Mouse (Mus musculus): ENCODE data around the gene Mdk. TPM values are rescaled to one million over a fixed set of nuclear protein-coding genes. Genes with fewer than 3 reads are reported as not detected.

Mdk gene
- total and polyA plus RNA-seq, 2 experiments from 2014 or later = 18.5 to 100 TPM

- DNase-seq (ENCODE audit: low spot score) (peak; percentile 73), ATAC-seq (ENCODE audit: insufficient read depth, low read depth) (peak; percentile 70)
- H3K36me3 ChIP-seq (replicated peaks; ENCODE audit: control insufficient read depth, insufficient read depth, low read length) = peaks cover 12% of the 10 kb centered on the region; the same call in 1 of the 2 replicates
- H3K4me2 ChIP-seq (ENCODE audit: low read depth, low read length) = peak overlapping the region; percentile 76
- no peak for TF ChIP-seq CTCF (IDR thresholded peaks at IDR 0.05; ENCODE audit: low read depth)
- no peak for TF ChIP-seq EP300 (IDR thresholded peaks at IDR 0.05; ENCODE audit: low read depth)
- H3K4me1 ChIP-seq (ENCODE audit: control insufficient read depth, insufficient read depth) = peaks cover 60% of the 10 kb centered on the region
- 33% methylated on average over 16 of the region's 17 CpGs for WGBS
- no peaks in the 10 kb centered on the region for H3K9me3 ChIP-seq (replicated peaks; ENCODE audit: control insufficient read depth, low read length)
- peak overlapping the region; percentile 99 for H3K27ac ChIP-seq (ENCODE audit: low read depth)
- peak overlapping the region; percentile 77 for H3K9ac ChIP-seq (replicated peaks; ENCODE audit: low read depth, low read length)
- peak overlapping the region; percentile 50 for H3K4me3 ChIP-seq (ENCODE audit: low read depth, low read length)
- H3K27me3 ChIP-seq (ENCODE audit: control insufficient read depth, insufficient read depth, low read length) = no peaks in the 10 kb centered on the region
Measured at GRCm38 (mm10) chr2:91949411-91950274, 17.5 kb upstream of the Mdk start.

GRCm38 (mm10) chr2:91948792-91949241, 16.7 kb upstream of the Mdk start:
- no peaks in the 10 kb centered on the region for H3K9me3 ChIP-seq (replicated peaks; ENCODE audit: control insufficient read depth, low read length)
- ATAC-seq (ENCODE audit: insufficient read depth, low read depth) = no peak
- no peak for DNase-seq (ENCODE audit: low spot score)
- H3K27ac ChIP-seq (ENCODE audit: low read depth) = peak overlapping the region; percentile 99
- WGBS = 33% methylated on average over 3 of the region's 3 CpGs
- H3K27me3 ChIP-seq (ENCODE audit: control insufficient read depth, insufficient read depth, low read length) = no peaks in the 10 kb centered on the region
- H3K4me2 ChIP-seq (ENCODE audit: low read depth, low read length) = peak overlapping the region; percentile 76
- peak overlapping the region; percentile 77 for H3K9ac ChIP-seq (replicated peaks; ENCODE audit: low read depth, low read length)
- H3K4me3 ChIP-seq (ENCODE audit: low read depth, low read length) = peak overlapping the region; percentile 50
- H3K36me3 ChIP-seq (replicated peaks; ENCODE audit: control insufficient read depth, insufficient read depth, low read length) = peaks cover 14% of the 10 kb centered on the region; the same call in 1 of the 2 replicates
- peaks cover 53% of the 10 kb centered on the region for H3K4me1 ChIP-seq (ENCODE audit: control insufficient read depth, insufficient read depth)
- no peak for TF ChIP-seq EP300 (IDR thresholded peaks at IDR 0.05; ENCODE audit: low read depth)
- TF ChIP-seq CTCF (IDR thresholded peaks at IDR 0.05; ENCODE audit: low read depth) = no peak

- H3K9ac ChIP-seq (replicated peaks; ENCODE audit: low read depth, low read length) = peak overlapping the region; percentile 44; the same call in 1 of the 2 replicates
- 54% methylated on average over 6 of the region's 6 CpGs for WGBS
Measured at GRCm38 (mm10) chr2:91948151-91948509, 16.0 kb upstream of the Mdk start.

GRCm38 (mm10) chr2:91947397-91948150, 15.5 kb upstream of the Mdk start:
- H3K9me3 ChIP-seq (replicated peaks; ENCODE audit: control insufficient read depth, low read length) = no peaks in the 10 kb centered on the region
- H3K4me3 ChIP-seq (ENCODE audit: low read depth, low read length) = peak overlapping the region; percentile 6; the same call in 1 of the 2 replicates
- peak; percentile 49 for DNase-seq (ENCODE audit: low spot score)
- H3K36me3 ChIP-seq (replicated peaks; ENCODE audit: control insufficient read depth, insufficient read depth, low read length) = peaks cover 24% of the 10 kb centered on the region
- peak overlapping the region; percentile 99 for H3K27ac ChIP-seq (ENCODE audit: low read depth)
- peaks cover 46% of the 10 kb centered on the region for H3K4me1 ChIP-seq (ENCODE audit: control insufficient read depth, insufficient read depth)
- H3K4me2 ChIP-seq (ENCODE audit: low read depth, low read length) = peak overlapping the region; percentile 76
- ATAC-seq (ENCODE audit: insufficient read depth, low read depth) = 0 out of 2 replicates have a peak, but pooled peaks have one; percentile 3
- TF ChIP-seq EP300 (IDR thresholded peaks at IDR 0.05; ENCODE audit: low read depth) (no peak), CTCF (IDR thresholded peaks at IDR 0.05; ENCODE audit: low read depth) (no peak)
- peak overlapping the region; percentile 44; the same call in 1 of the 2 replicates for H3K9ac ChIP-seq (replicated peaks; ENCODE audit: low read depth, low read length)
- 42% methylated on average over 11 of the region's 11 CpGs for whole genome bisulfite sequencing
- no peaks in the 10 kb centered on the region for H3K27me3 ChIP-seq (ENCODE audit: control insufficient read depth, insufficient read depth, low read length)

More at GRCm38 (mm10) chr2:91948151-91948509, 16.0 kb upstream of the Mdk start:
- Histone ChIP-seq H3K4me2 (ENCODE audit: low read depth, low read length) (peak overlapping the region; percentile 76), H3K4me3 (ENCODE audit: low read depth, low read length) (peak overlapping the region; percentile 6; the same call in 1 of the 2 replicates), H3K27me3 (ENCODE audit: control insufficient read depth, insufficient read depth, low read length) (no peaks in the 10 kb centered on the region), H3K9me3 (replicated peaks; ENCODE audit: control insufficient read depth, low read length) (no peaks in the 10 kb centered on the region), H3K27ac (ENCODE audit: low read depth) (peak overlapping the region; percentile 99), H3K4me1 (ENCODE audit: control insufficient read depth, insufficient read depth) (peaks cover 46% of the 10 kb centered on the region), H3K36me3 (replicated peaks; ENCODE audit: control insufficient read depth, insufficient read depth, low read length) (peaks cover 18% of the 10 kb centered on the region)
- DNase-seq (ENCODE audit: low spot score) = no peak
- TF ChIP-seq EP300 (IDR thresholded peaks at IDR 0.05; ENCODE audit: low read depth) (no peak), CTCF (IDR thresholded peaks at IDR 0.05; ENCODE audit: low read depth) (no peak)
- no peak for ATAC-seq (ENCODE audit: insufficient read depth, low read depth)

GRCm38 (mm10) chr2:91946836-91947235, 14.7 kb upstream of the Mdk start:
- Histone ChIP-seq H3K36me3 (replicated peaks; ENCODE audit: control insufficient read depth, insufficient read depth, low read length) (peaks cover 28% of the 10 kb centered on the region), H3K9me3 (replicated peaks; ENCODE audit: control insufficient read depth, low read length) (no peaks in the 10 kb centered on the region), H3K4me2 (ENCODE audit: low read depth, low read length) (peak overlapping the region; percentile 76; the same call in 1 of the 2 replicates), H3K27me3 (ENCODE audit: control insufficient read depth, insufficient read depth, low read length) (no peaks in the 10 kb centered on the region), H3K9ac (replicated peaks; ENCODE audit: low read depth, low read length) (peak overlapping the region; percentile 44; the same call in 1 of the 2 replicates), H3K27ac (ENCODE audit: low read depth) (peak overlapping the region; percentile 99; the same call in 1 of the 2 replicates), H3K4me1 (ENCODE audit: control insufficient read depth, insufficient read depth) (peaks cover 44% of the 10 kb centered on the region), H3K4me3 (ENCODE audit: low read depth, low read length) (no peak overlapping the region)
- no peak for DNase-seq (ENCODE audit: low spot score)
- ATAC-seq (ENCODE audit: insufficient read depth, low read depth) = no peak
- TF ChIP-seq EP300 (IDR thresholded peaks at IDR 0.05; ENCODE audit: low read depth) = no peak
- no peak for TF ChIP-seq CTCF (IDR thresholded peaks at IDR 0.05; ENCODE audit: low read depth)
- WGBS = 16% methylated on average over 6 of the region's 6 CpGs
